Mouse (Mus musculus) spleen, adult 2 months (tissue): ENCODE data around the gene Ccdc157.

Source experiments
- CTCF ChIP-seq: fragments of 200-500 bp; IDR thresholded peaks from 2 replicates; pipeline ENCODE4 v1.5.1; 2011; ENCODE audit warnings: mild to moderate bottlenecking, inconsistent platforms; ENCODE audit not compliant: insufficient read depth, insufficient read length, insufficient replicate concordance; ENCODE audit errors: extremely low read depth
- POLR2A ChIP-seq: fragments of 200-500 bp; IDR thresholded peaks from 2 replicates; pipeline ENCODE4 v1.6.1; 2011; ENCODE audit warnings: low read depth, low read length, inconsistent platforms

GRCm38 (mm10) chr11:4195597-4196031, 35.5 kb upstream of the Ccdc157 start:
- TF ChIP-seq CTCF = no peak
- no peak for TF ChIP-seq POLR2A
